Mouse (Mus musculus): ENCODE data around the gene Cdca7. TPM values are rescaled to one million over a fixed set of nuclear protein-coding genes. Genes with fewer than 3 reads are reported as not detected.

Gene Cdca7
- polyA plus RNA-seq, 1 experiment, result 6.1 TPM

DNA sequence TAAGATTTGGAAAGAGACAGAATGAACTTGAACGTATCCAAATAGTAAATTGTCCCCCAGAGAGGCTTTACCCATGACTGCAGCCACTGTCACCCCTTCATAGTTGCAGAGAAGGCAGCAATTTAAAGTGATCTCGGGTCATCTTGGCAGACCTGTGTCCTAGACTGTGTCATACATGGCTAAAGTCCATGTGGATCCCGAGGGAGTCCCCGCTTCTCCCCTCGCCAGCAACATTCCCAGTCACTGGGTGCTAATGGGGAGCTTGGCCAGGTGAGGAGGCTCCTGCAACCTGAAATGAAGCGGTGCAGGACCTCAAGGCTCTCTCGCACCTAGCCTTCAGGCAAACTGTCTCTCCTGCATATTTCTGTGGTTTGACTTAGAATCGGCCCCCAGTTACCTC lies 32.9 kb downstream of the Cdca7 start:
- H3K4me1 ChIP-seq (ENCODE audit: control insufficient read depth, insufficient read depth, low read length), result no peaks in the 10 kb centered on the region
- H3K27ac ChIP-seq (ENCODE audit: insufficient read depth, low read length), result no peak overlapping the region
- H3K4me3 ChIP-seq (ENCODE audit: insufficient read depth, low read length), result no peak overlapping the region
- TF ChIP-seq CTCF (IDR thresholded peaks at IDR 0.05; ENCODE audit: extremely low read depth, insufficient read depth, low read length), result no peak
- no peak for TF ChIP-seq POLR2A (IDR thresholded peaks at IDR 0.05; ENCODE audit: extremely low read depth, insufficient read depth, low read length)

DNA sequence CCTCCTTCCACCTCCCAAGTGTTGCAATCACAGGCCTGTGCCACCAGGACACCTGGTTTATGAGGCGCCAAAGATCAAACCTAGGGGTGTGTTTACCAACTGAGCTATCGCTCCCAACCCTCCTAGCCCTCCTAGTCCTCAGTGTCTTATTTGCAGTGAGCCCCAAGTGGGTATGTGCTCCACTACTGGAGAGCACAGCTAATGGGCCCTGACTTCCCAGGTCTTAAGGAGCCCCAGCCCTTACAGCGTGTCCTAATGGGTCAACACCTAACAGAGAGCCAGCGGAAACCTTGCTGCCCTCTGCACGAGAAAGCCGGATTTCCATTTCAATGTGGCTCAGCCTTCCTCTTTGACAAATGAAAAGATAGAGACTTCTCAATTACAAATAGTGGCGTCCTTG lies 39.6 kb downstream of the Cdca7 start:
- H3K27ac ChIP-seq (ENCODE audit: insufficient read depth, low read length), result no peak overlapping the region
- no peaks in the 10 kb centered on the region for H3K4me1 ChIP-seq (ENCODE audit: control insufficient read depth, insufficient read depth, low read length)
- H3K4me3 ChIP-seq (ENCODE audit: insufficient read depth, low read length), result no peak overlapping the region
- TF ChIP-seq CTCF (IDR thresholded peaks at IDR 0.05; ENCODE audit: extremely low read depth, insufficient read depth, low read length) (no peak), POLR2A (IDR thresholded peaks at IDR 0.05; ENCODE audit: extremely low read depth, insufficient read depth, low read length) (no peak)

DNA sequence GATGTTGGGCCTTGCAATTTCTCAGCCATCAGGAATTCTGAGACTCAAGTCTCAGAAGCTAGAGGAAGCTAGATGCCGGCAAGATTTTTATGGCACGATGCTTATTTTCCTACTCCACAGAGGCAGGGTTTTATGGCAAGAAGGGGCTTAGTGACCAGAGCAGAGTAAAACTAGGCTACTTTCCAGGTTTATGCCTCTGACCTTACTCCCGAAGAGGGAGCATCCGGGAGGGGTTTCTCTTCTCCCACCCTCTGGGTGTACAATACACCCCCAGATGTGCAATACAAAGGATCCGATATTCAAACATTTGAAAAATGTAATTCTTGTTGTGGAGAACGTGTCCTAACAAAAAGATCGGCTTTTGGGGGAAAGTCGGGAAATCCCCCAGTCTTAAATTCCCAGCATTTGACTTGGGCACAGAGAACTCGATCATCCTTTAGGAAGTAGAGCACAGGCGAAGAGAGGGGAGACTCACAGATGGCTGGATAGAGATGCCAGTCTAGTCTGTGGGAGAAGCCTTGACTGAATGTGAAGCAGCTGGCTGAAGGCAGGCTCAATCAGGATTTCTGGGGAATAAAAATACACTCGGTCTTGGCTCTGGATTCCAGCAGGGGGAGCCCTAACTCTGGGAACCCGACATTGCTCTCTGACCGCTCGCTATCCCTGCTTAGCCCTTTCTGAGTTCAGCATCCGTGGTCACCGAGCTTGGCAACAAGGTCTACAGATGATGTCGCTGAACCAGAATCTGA lies 40.2 kb downstream of the Cdca7 start:
- Histone ChIP-seq H3K27ac (ENCODE audit: insufficient read depth, low read length) (no peak overlapping the region), H3K4me3 (ENCODE audit: insufficient read depth, low read length) (no peak overlapping the region; the same call in 1 of the 2 replicates), H3K4me1 (ENCODE audit: control insufficient read depth, insufficient read depth, low read length) (no peaks in the 10 kb centered on the region)
- TF ChIP-seq POLR2A (IDR thresholded peaks at IDR 0.05; ENCODE audit: extremely low read depth, insufficient read depth, low read length) (no peak), CTCF (IDR thresholded peaks at IDR 0.05; ENCODE audit: extremely low read depth, insufficient read depth, low read length) (peak; percentile 78)

DNA sequence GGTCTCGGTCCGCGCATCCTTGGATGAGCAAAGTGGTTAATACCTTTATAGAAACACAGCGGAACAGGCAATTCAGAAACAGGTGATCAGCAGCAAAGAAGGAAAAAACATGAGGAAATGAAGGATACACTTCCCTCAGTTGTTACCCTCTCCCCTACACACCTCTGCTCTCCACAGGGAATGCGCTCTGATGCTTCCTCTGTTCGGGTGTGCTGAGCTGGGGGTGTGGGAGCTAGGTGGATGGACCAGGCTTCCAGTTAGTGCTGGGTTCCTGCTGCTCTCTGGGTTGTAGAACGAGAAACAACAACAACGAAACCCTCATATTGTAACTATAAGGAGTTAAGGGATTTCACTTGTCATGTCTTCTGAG lies 40.7 kb downstream of the Cdca7 start:
- no peak for TF ChIP-seq POLR2A (IDR thresholded peaks at IDR 0.05; ENCODE audit: extremely low read depth, insufficient read depth, low read length)
- TF ChIP-seq CTCF (IDR thresholded peaks at IDR 0.05; ENCODE audit: extremely low read depth, insufficient read depth, low read length), result no peak
- Histone ChIP-seq H3K27ac (ENCODE audit: insufficient read depth, low read length) (no peak overlapping the region), H3K4me1 (ENCODE audit: control insufficient read depth, insufficient read depth, low read length) (no peaks in the 10 kb centered on the region), H3K4me3 (ENCODE audit: insufficient read depth, low read length) (no peak overlapping the region; the same call in 1 of the 2 replicates)

DNA sequence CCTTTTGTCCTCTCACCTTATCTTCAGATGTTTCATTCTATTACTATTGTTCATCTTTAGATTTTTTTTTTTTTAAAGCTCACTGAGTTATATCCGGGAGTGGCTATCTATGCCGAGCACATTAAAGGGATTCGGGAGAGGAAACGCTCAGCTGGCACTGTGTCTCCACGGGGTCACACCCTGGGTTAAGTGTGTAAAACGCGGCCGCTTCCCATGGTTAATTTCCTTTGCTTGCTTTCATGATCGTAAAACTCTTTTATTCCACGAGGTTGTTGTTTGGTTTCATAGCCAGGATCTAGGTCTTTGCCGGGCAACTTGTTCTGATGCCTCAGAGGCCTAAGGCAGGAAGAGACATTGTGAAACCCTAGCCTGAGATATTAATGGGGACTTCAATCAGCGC lies 48.1 kb downstream of the Cdca7 start:
- no peak for TF ChIP-seq CTCF (IDR thresholded peaks at IDR 0.05; ENCODE audit: extremely low read depth, insufficient read depth, low read length)
- H3K27ac ChIP-seq (ENCODE audit: insufficient read depth, low read length), result no peak overlapping the region
- H3K4me3 ChIP-seq (ENCODE audit: insufficient read depth, low read length), result no peak overlapping the region
- no peaks in the 10 kb centered on the region for H3K4me1 ChIP-seq (ENCODE audit: control insufficient read depth, insufficient read depth, low read length)

DNA sequence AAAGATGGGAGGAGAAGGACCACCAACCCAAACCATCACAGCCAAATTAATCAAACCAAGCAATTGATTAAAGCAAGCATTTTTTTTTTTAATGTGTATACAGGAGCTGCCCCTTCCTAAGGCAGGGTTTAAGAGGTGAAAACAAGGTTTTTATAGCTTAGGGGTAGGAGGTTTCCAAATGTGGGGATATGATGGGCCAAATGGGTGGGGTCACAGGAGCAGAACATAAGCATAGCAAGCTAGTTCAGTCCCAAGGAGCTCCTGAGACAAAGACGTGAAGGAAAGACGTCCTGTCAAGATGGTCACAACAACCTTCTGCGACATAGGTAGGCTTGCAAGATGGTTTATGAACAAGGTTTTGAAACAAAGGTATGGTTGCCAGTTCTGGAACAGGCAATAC lies 49.6 kb downstream of the Cdca7 start:
- peaks cover 2% of the 10 kb centered on the region; the same call in 1 of the 2 replicates for H3K4me1 ChIP-seq (ENCODE audit: control insufficient read depth, insufficient read depth, low read length)
- no peak for TF ChIP-seq POLR2A (IDR thresholded peaks at IDR 0.05; ENCODE audit: extremely low read depth, insufficient read depth, low read length)

DNA sequence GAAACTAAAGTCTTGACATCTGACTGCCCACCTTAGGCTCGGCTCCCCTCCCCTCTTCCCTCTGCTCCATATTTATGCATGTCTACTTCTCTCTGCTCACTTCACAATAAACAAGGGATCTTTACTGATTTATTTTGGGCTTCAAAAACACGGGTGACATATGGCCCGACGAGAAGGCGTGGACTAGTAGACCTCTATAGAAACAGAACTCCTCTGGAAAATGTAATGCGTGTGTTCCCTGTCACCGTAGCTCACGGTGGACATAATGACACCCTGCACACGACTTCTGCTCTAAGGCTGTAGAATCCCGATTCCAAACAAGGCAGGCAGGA lies 53.0 kb downstream of the Cdca7 start:
- TF ChIP-seq POLR2A (IDR thresholded peaks at IDR 0.05; ENCODE audit: extremely low read depth, insufficient read depth, low read length), result no peak
- no peak for TF ChIP-seq CTCF (IDR thresholded peaks at IDR 0.05; ENCODE audit: extremely low read depth, insufficient read depth, low read length)
- Histone ChIP-seq H3K27ac (ENCODE audit: insufficient read depth, low read length) (no peak overlapping the region), H3K4me1 (ENCODE audit: control insufficient read depth, insufficient read depth, low read length) (peaks cover 2% of the 10 kb centered on the region; the same call in 1 of the 2 replicates), H3K4me3 (ENCODE audit: insufficient read depth, low read length) (peak overlapping the region; percentile 37; the same call in 1 of the 2 replicates)

More for the DNA sequence above, 49.6 kb downstream of the Cdca7 start:
- H3K27ac ChIP-seq (ENCODE audit: insufficient read depth, low read length), result no peak overlapping the region
- no peak overlapping the region for H3K4me3 ChIP-seq (ENCODE audit: insufficient read depth, low read length)

DNA sequence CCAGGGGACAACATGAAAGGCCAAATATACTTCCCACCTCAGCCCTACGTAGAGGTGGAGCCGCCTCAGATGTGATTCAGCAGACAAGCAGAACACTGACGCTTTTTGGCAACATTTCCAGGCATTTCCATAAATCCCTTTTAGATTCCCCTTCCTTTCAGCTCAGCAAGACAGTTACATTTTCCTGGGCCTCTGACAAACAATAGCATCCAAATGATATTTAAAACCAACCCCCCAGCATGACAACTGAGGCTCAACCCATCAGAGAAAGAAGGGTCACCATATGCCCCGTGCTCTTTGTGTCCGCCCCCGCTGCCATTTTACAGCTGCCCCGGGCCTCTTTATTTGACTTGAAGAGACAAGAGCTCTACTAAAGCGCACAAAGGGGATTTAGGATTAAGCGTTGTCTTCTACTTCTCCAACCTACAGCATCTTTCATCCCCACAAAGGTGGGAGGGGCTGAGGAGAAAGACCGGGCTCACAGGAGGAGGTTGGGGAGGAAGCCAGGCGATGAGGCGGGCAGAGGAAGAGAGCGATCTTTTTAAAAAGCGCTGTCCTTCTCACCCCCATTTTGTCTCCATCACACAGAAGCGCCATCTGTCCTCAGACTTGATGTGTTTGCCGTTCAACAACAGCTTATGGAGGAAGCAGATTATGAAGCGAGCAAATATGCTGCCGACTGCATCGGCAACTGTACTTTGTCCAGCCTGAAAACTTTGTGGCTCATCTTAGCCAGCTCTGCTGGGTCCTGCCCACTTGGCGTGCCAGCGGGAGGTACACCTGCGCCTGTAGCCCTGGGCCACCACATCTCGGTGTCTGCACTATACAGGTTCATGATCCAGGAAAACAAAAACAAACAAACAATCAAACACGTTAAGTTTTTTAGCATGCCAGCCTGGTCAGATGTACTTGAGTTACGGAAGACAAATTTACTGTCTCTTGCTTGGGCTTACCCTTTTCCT lies 53.7 kb downstream of the Cdca7 start:
- TF ChIP-seq CTCF (IDR thresholded peaks at IDR 0.05; ENCODE audit: extremely low read depth, insufficient read depth, low read length), result no peak
- TF ChIP-seq POLR2A (IDR thresholded peaks at IDR 0.05; ENCODE audit: extremely low read depth, insufficient read depth, low read length), result no peak
- peak overlapping the region; percentile 37 for H3K4me3 ChIP-seq (ENCODE audit: insufficient read depth, low read length)
- H3K4me1 ChIP-seq (ENCODE audit: control insufficient read depth, insufficient read depth, low read length), result peaks cover 2% of the 10 kb centered on the region; the same call in 1 of the 2 replicates
- H3K27ac ChIP-seq (ENCODE audit: insufficient read depth, low read length), result no peak overlapping the region

DNA sequence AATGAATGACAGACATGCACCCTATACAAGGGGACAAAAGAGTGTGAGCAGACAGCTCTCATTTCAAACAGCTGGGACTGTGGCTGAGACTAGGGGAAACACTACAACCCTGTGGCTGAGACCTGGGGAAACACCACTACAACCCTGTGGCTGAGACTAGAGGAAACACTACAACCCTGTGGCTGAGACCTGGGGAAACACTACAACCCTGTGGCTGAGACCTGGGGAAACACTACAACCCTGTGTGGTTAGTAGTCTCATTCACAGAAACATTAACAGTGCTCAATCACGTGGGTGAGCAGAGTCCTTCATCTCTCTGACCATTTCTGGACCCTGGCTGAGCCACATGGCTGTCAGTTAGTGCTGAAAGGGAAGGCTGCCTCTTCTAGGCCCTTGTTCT lies 59.9 kb downstream of the Cdca7 start:
- H3K4me3 ChIP-seq (ENCODE audit: insufficient read depth, low read length), result no peak overlapping the region
- TF ChIP-seq CTCF (IDR thresholded peaks at IDR 0.05; ENCODE audit: extremely low read depth, insufficient read depth, low read length) (no peak), POLR2A (IDR thresholded peaks at IDR 0.05; ENCODE audit: extremely low read depth, insufficient read depth, low read length) (no peak)
- no peak overlapping the region for H3K27ac ChIP-seq (ENCODE audit: insufficient read depth, low read length)
- H3K4me1 ChIP-seq (ENCODE audit: control insufficient read depth, insufficient read depth, low read length), result no peaks in the 10 kb centered on the region

Other genes with a start within 250 kb of the Cdca7 start
- 5.4 and 5.7 TPM in 2 replicates for gene Map3k20, start 190.5 kb upstream of the Cdca7 start, polyA plus RNA-seq (2012; rRNA removed)

All from cortical plate, adult 2 months (tissue).